Mouse (Mus musculus): ENCODE measurements around the gene Foxn2.

DNA sequence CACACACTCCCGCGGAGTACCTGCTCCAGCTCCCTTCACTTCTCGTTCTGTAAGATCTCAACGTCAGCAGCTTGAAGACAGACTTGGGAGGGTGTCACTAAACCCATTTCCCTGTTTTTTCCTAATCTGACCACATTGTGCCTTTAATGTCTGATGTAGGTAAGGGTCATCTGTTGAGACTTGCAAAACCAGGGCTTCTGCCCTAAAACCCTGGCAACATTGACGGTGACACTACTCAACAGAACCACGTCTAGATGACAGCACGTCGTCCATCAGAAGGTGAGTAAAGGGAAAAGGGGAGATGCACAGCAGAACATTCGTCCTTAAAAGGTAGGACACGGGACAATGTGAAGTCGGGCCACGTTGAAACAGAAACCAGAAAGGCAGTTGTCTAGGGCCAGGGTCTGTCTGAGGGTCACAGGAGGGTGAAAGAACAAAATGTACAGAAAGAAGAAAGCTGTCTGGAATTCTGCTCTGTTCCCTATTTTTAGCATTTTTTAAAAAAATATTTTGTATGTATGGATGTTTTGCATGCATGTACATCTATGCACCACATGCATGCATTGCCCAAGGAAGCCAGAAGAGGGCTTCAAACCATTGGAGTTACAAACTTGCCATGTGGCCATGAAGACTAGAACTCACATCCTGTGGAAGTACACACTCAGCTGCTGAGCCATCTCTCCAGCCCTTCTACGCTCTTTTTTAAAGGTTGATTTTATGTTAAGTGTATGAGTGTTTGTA lies 51.0 kb downstream of the Foxn2 start:
- TF ChIP-seq POLR2A (IDR thresholded peaks at IDR 0.05; ENCODE audit: borderline replicate concordance, extremely low read depth, insufficient read depth, insufficient read length, poor library complexity, severe bottlenecking) = no peak
- TF ChIP-seq CTCF (IDR thresholded peaks at IDR 0.05; ENCODE audit: borderline replicate concordance, extremely low read depth, insufficient read depth, insufficient read length) = peak; percentile 19; the same call in 1 of the 2 replicates

All from brain, embryonic 14.5 days (tissue).